Mouse (Mus musculus) bone marrow, adult 2 months (tissue): Measurements from ENCODE around the gene Hist1h2bh. TPM values are rescaled to one million over a fixed set of nuclear protein-coding genes. Genes with fewer than 3 reads are reported as not detected.
"Not testable (repeated sequence)": the region's sequence is repeated elsewhere in the genome, so short reads cannot be mapped to it uniquely, and the experiment has no call there.

Experiments
- H3K27ac ChIP-seq: fragments of 200-500 bp; 2 replicates; pipeline ENCODE4 v1.5.1; 2012; ENCODE audit warnings: low read depth, mild to moderate bottlenecking, control low read depth, inconsistent platforms, low read length; ENCODE audit not compliant: control insufficient read depth, poor library complexity, insufficient read depth
- H3K4me1 ChIP-seq: fragments of 200-500 bp; 2 replicates; pipeline ENCODE4 v1.6.1; 2011; ENCODE audit warnings: low read length; ENCODE audit not compliant: control insufficient read depth, insufficient read depth
- H3K4me3 ChIP-seq: fragments of 200-500 bp; replicated peaks from 2 replicates; pipeline ENCODE3; 2011; ENCODE audit warnings: mild to moderate bottlenecking, low read depth, low read length, control low read depth; ENCODE audit not compliant: control insufficient read depth
- CTCF ChIP-seq: fragments of 200-500 bp; IDR thresholded peaks from 2 replicates; pipeline ENCODE4 v1.5.1; 2011; ENCODE audit warnings: low read length, control low read depth; ENCODE audit not compliant: control insufficient read depth, insufficient read depth
- POLR2A ChIP-seq: fragments of 200-500 bp; IDR thresholded peaks from 2 replicates; pipeline ENCODE4 v1.6.1; 2011; ENCODE audit warnings: low read depth, mild to moderate bottlenecking, control low read depth, low read length, borderline replicate concordance; ENCODE audit not compliant: control insufficient read depth
- WGBS: fragments of 180-500 bp; shearing (Covaris S2); methylation state at CpG from one replicate; pipeline ENCODE4 v1.1.7; 2018; 5-methylcytosine and 5-hydroxymethylcytosine counted together
- polyA plus RNA-seq: library from polyadenylated mRNA; stranded (reverse); fragments of >200 nt; gene quantifications from 2 replicates; pipeline ENCODE4 v1.2.4, GENCODE M21; 2011; ENCODE audit warnings: low replicate concordance; ENCODE audit not compliant: missing spikeins, insufficient read depth, insufficient read length

The Hist1h2bh gene
- polyA plus RNA-seq, 1 experiment = 11.4 TPM

- under 1% methylated on average over 18 of the region's 18 CpGs for WGBS
- peak within 1 kb of the TSS; percentile 63 for H3K4me3 ChIP-seq
- TF ChIP-seq POLR2A (no peak), CTCF (no peak)
- H3K27ac ChIP-seq = peak within 1 kb of the TSS; percentile 95
- no peaks in the 10 kb centered on the region; the same call in 1 of the 2 replicates for H3K4me1 ChIP-seq
These were observed 32.2 kb upstream of the Hist1h2bh start, which contains the start of gene Hist1h3d for GRCm38 (mm10) chr13:23575271-23575851. Gene Hist1h3d, plus strand, starts transcription at chr13:23575763.

- Histone ChIP-seq H3K4me3 (peak overlapping the region; percentile 45), H3K27ac (peak overlapping the region; percentile 95)
- peak; percentile 86; the same call in 1 of the 2 replicates for TF ChIP-seq POLR2A
- not testable (repeated sequence) for H3K4me1 ChIP-seq
- WGBS = under 1% methylated on average over 15 of the region's 39 CpGs
These were observed 31.5 kb upstream of the Hist1h2bh start for GRCm38 (mm10) chr13:23574546-23575170.

- H3K4me1 ChIP-seq = not testable (repeated sequence)
- peak within 1 kb of the TSS; percentile 96 for H3K27ac ChIP-seq
- peak; percentile 93; the same call in 1 of the 2 replicates for TF ChIP-seq POLR2A
- peak within 1 kb of the TSS; percentile 45 for H3K4me3 ChIP-seq
- under 1% methylated on average over 42 of the region's 42 CpGs for WGBS
These were observed 30.8 kb upstream of the Hist1h2bh start, which contains the start of the genes Hist1h2bf and Hist1h2ad for GRCm38 (mm10) chr13:23573898-23574524. Gene Hist1h2bf, minus strand, starts transcription at chr13:23574196. Gene Hist1h2ad, plus strand, starts transcription at chr13:23574381.

- not testable (repeated sequence) for H3K4me1 ChIP-seq
- peak overlapping the region; percentile 41 for H3K4me3 ChIP-seq
- WGBS = 6% methylated on average over 20 of the region's 20 CpGs
- H3K27ac ChIP-seq = peak overlapping the region; percentile 96
These were observed 30.1 kb upstream of the Hist1h2bh start for GRCm38 (mm10) chr13:23573034-23573897.

- Histone ChIP-seq H3K4me1 (no peaks in the 10 kb centered on the region; the same call in 1 of the 2 replicates), H3K4me3 (peak overlapping the region; percentile 54), H3K27ac (no peak overlapping the region)
- TF ChIP-seq CTCF = no peak
- TF ChIP-seq POLR2A = no peak
- 30% methylated on average over 2 of the region's 2 CpGs for WGBS
These were observed 29.2 kb upstream of the Hist1h2bh start for GRCm38 (mm10) chr13:23572218-23573033.

- under 1% methylated on average over 17 of the region's 34 CpGs for WGBS
- TF ChIP-seq POLR2A = peak; percentile 98; the same call in 1 of the 2 replicates
- Histone ChIP-seq H3K27ac (peak overlapping the region; percentile 97), H3K4me3 (peak overlapping the region; percentile 59)
- H3K4me1 ChIP-seq = not testable (repeated sequence)
These were observed 28.5 kb upstream of the Hist1h2bh start for GRCm38 (mm10) chr13:23571504-23572217.

GRCm38 (mm10) chr13:23571022-23571503 is 27.9 kb upstream of the Hist1h2bh start, which contains the start of the genes Hist1h2ae and Hist1h2bg:
Gene Hist1h2ae, minus strand, starts transcription at chr13:23571220.
Gene Hist1h2bg, plus strand, starts transcription at chr13:23571396.
- no peaks in the 10 kb centered on the region; the same call in 1 of the 2 replicates for H3K4me1 ChIP-seq
- TF ChIP-seq CTCF (no peak), POLR2A (peak; percentile 74)
- H3K4me3 ChIP-seq = peak within 1 kb of the TSS; percentile 59
- peak within 1 kb of the TSS; percentile 99 for H3K27ac ChIP-seq
- under 1% methylated on average over 18 of the region's 18 CpGs for WGBS

- 2% methylated on average over 27 of the region's 41 CpGs for WGBS
- Histone ChIP-seq H3K27ac (peak overlapping the region; percentile 99), H3K4me3 (peak overlapping the region; percentile 43)
- H3K4me1 ChIP-seq = not testable (repeated sequence)
These were observed 27.2 kb upstream of the Hist1h2bh start for GRCm38 (mm10) chr13:23570261-23571021.
